Mouse (Mus musculus): ENCODE data around the gene Ablim2. TPM values are rescaled to one million over a fixed set of nuclear protein-coding genes. Genes with fewer than 3 reads are reported as not detected.

Ablim2 gene
- 3.7 and 4.4 TPM in 2 replicates for polyA plus RNA-seq (2012; rRNA removed)

GRCm38 (mm10) chr5:35757639-35758001, at the start of gene Ablim2:
Ablim2 (plus strand) TSS chr5:35757880.
- peak; percentile 80 for DNase-seq (ENCODE audit: low spot score)

- no peak for DNase-seq (ENCODE audit: low spot score)
Measured at GRCm38 (mm10) chr5:35710481-35710880, 47.2 kb upstream of the Ablim2 start.

GRCm38 (mm10) chr5:35710931-35711330, 46.7 kb upstream of the Ablim2 start:
- DNase-seq (ENCODE audit: low spot score), result no peak

- no peak for DNase-seq (ENCODE audit: low spot score)
Measured at GRCm38 (mm10) chr5:35712517-35712916, 45.2 kb upstream of the Ablim2 start.

- no peak for DNase-seq (ENCODE audit: low spot score)
Measured at GRCm38 (mm10) chr5:35713649-35714354, 43.9 kb upstream of the Ablim2 start.

- no peak for DNase-seq (ENCODE audit: low spot score)
Measured at GRCm38 (mm10) chr5:35717455-35717854, 40.2 kb upstream of the Ablim2 start.

- DNase-seq (ENCODE audit: low spot score), result no peak
Measured at GRCm38 (mm10) chr5:35717946-35718345, 39.7 kb upstream of the Ablim2 start.

- DNase-seq (ENCODE audit: low spot score), result no peak
Measured at GRCm38 (mm10) chr5:35718817-35719216, 38.9 kb upstream of the Ablim2 start.

- DNase-seq (ENCODE audit: low spot score), result no peak
Measured at GRCm38 (mm10) chr5:35719343-35719742, 38.3 kb upstream of the Ablim2 start.

- no peak for DNase-seq (ENCODE audit: low spot score)
Measured at GRCm38 (mm10) chr5:35719880-35720279, 37.8 kb upstream of the Ablim2 start.

- no peak for DNase-seq (ENCODE audit: low spot score)
Measured at GRCm38 (mm10) chr5:35721933-35722332, 35.7 kb upstream of the Ablim2 start.

GRCm38 (mm10) chr5:35722654-35723053, 35.0 kb upstream of the Ablim2 start:
- no peak for DNase-seq (ENCODE audit: low spot score)

- DNase-seq (ENCODE audit: low spot score), result no peak
Measured at GRCm38 (mm10) chr5:35723900-35724299, 33.8 kb upstream of the Ablim2 start.

GRCm38 (mm10) chr5:35725840-35726239, 31.8 kb upstream of the Ablim2 start:
- DNase-seq (ENCODE audit: low spot score), result no peak

GRCm38 (mm10) chr5:35727447-35727846, 30.2 kb upstream of the Ablim2 start:
- DNase-seq (ENCODE audit: low spot score), result no peak

GRCm38 (mm10) chr5:35728344-35728956, 29.2 kb upstream of the Ablim2 start:
- no peak for DNase-seq (ENCODE audit: low spot score)

GRCm38 (mm10) chr5:35728957-35729460, 28.7 kb upstream of the Ablim2 start:
- DNase-seq (ENCODE audit: low spot score), result peak; percentile 41

GRCm38 (mm10) chr5:35729844-35730243, 27.8 kb upstream of the Ablim2 start:
- DNase-seq (ENCODE audit: low spot score), result no peak

GRCm38 (mm10) chr5:35730552-35730951, 27.1 kb upstream of the Ablim2 start:
- no peak for DNase-seq (ENCODE audit: low spot score)

- DNase-seq (ENCODE audit: low spot score), result no peak
Measured at GRCm38 (mm10) chr5:35731006-35731405, 26.7 kb upstream of the Ablim2 start.

GRCm38 (mm10) chr5:35733523-35733922, 24.2 kb upstream of the Ablim2 start:
- DNase-seq (ENCODE audit: low spot score), result no peak

- DNase-seq (ENCODE audit: low spot score), result no peak
Measured at GRCm38 (mm10) chr5:35737231-35737901, 20.3 kb upstream of the Ablim2 start.

GRCm38 (mm10) chr5:35739005-35739404, 18.7 kb upstream of the Ablim2 start:
- no peak for DNase-seq (ENCODE audit: low spot score)
